Mouse (Mus musculus) gastrocnemius, adult 8-10 months (tissue): ENCODE measurements at regions not wholly inside any gene's neighbourhood (a gene's known extent, or its start where the extent isn't known, plus 50 kb on each side); places are given as distances from the start of the nearest gene placed in this dataset.

Source experiments
- DNase-seq, 2 experiments: peaks; one replicate each; pipeline ENCODE4 v3.0.0; 2022; ENCODE audit warnings: low spot score in 2 of 2

DNA sequence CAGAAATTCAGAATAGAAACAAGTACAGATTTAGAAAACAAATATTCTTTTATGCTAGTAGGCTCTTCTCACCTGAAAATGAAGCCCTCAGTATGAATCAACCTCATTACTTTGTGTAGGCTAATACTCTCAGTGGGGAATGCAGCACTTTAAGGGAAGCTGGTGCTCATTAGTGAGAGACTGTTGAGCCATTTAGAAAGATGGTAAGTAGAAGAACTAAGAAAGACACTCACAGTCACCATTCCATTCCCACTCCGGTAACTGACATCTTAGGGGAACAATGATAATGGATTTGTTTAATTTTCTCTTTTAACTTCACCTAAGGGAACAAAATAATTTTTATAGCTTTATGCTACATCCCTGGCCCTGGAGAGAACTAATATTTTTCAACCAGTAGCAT is 648.0 kb upstream of the Nova1 start:
- DNase-seq, result no peak

DNA sequence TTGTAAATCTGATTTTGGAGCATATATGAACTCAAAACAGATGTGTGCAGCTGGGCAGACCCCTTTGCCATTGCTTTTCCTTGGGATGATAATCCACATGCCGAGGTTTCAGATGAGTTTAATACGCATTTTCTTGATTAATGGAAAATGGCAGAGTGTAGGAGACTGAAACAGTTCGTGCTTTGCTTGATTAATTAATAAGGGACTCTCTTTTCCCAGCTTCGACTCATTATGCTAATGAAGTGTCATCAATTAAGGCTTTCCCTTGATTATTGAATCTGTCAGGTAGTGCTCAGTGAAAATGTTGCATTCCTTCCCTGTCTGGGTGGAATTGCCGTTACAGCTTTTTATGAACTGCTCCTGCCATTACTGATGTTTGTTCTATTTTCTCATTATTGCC is 647.2 kb upstream of the Nova1 start:
- DNase-seq, result no peak

DNA sequence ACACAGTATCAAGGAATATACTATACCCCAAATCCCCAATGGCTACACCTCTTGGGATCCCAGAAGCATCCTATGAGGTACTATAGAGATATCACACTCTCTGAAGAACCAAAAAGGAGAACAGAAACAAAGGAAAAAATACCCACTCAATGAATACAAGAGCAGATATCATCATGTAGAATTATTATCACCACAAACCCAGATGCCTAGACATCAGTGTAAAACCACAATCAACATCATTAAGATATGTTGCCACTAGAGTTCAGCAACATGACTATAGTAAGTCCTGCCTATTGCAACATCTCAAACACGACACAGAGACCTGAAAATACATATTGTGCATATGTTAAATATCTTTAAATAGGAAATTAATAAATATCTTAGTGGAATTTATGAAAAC is 612.9 kb upstream of the Nova1 start:
- DNase-seq, result no peak

DNA sequence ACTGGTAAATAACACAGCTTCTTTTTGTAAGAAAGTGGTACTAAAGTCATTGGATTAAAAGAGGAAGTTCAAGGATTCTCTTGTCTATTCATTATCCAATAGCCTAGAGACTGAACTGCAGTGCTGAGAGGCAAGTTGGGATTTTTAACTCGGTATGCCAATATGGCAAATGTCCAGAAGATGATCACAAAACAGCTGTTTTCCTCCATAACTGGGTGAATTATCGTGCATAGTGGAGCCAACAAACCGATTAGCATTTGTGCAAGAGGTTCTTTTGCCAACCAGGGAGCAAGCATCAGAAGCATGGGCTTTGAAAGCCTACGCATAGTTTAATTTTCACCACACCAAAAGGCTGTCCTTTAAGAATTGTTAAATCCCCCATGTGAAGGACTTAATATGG is 593.5 kb upstream of the Nova1 start:
- no peak for DNase-seq

DNA sequence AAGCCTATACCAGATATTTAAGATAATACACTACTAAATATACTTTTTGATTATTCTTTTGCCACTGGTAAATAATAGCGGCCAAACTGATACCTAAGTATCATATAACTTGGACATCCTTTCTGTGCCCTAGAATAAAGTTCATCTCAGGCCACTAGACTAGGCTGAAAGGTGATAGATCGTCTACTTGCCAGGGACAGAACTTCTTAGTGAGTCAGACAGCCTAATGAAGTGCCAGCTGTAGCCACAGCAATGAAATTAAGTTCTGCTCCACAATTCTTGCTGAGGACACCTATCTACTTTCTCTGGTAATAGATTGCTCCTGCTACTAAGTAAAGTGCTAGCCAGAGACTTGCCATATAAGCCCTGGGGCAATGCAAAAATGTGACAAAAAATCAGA is 587.8 kb upstream of the Nova1 start:
- no peak for DNase-seq

DNA sequence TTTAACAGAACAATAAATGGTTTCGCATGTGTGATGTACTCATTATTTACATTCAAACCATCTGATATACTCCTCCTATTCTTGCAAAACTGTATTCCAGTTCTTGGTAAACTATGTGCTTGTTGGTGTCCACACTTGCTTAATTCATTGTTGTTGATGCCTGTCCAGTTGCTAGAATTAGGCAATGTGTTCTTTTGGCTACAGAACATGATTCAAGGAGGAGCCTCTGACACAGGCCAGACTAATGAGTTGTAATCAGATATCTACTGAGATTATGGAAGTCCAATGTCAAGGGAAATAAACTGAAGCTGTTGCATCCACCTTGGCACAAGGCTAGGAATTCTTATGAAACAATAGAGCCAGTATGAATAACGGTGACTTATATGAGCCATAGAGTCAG is 587.4 kb upstream of the Nova1 start:
- peak; percentile 3 to 4 for DNase-seq

DNA sequence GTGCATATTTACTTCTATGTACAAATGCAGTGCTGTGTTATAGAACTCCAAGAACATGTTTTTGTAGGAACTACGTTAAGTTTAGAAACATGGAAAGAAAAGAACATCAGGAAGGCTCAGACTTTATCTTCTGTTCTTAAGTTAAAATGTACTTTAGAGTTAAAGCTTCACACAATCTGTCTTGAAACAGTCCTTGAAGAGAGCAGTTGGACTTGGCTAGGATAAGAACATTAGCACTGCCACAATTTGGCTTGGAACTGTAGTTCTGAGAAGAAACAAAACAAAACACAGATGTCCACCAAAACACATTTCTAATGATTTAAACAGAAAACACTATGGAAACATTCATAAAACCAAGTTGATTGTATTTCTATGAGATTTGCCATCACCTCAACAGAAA is 564.5 kb upstream of the Nova1 start:
- DNase-seq, result no peak

DNA sequence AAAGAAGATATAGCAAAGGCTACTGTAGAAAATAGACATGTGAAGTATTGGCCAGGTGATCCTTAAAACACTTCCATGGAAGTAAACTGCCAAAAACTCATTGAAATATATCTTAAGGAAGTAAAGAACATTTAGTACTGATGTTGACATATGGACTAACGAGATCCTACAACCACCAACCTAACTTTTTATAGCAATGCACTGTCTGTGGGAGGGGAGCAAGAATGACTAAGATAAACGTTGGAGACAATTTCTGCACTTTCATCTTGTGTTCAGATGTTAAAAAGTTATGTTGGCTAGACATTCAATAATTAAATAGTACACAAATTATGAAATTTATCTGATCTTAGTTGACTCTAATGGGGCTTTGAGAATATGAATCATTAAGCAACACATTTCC is 534.5 kb upstream of the Nova1 start:
- DNase-seq, result no peak

DNA sequence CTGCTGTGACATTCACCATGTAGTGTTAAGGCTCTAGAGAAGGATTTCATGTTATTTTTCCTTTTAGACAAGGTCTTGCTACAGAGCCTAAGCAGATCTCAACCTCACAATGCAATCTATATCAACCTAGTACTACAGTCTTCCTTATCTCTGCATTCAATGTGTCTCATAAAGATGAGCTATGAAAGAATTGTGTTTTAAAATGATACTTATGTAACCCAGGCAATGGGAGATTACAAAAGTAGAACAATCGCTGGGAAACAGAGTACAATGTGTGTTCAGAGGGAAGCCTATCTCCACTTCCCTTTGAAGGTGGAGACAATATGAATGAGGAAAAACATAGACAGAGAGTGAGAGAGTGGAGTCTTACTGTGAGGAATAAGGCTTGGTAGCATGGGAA is 532.5 kb upstream of the Nova1 start:
- DNase-seq, result no peak

DNA sequence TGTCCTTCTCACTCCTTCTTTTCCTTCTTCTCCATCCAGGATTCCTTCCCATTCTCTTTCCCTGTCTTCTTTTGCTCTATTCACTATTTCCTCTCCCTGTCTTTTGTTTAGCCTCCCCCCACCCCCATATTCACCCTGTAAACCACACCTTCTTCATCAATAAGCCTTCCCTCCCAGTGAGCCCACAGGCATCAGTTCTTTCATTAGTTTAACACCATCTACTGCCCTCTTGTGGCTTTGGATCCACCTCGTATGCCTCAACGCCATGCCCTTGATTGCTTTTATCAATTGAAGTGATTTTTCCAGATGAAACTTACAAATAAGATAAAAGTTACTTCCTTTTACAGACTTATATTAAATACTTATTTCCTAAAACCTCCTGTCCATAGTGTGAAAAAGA is 494.7 kb upstream of the Nova1 start:
- DNase-seq, result peak in 1 of 2 experiments; percentile 3

DNA sequence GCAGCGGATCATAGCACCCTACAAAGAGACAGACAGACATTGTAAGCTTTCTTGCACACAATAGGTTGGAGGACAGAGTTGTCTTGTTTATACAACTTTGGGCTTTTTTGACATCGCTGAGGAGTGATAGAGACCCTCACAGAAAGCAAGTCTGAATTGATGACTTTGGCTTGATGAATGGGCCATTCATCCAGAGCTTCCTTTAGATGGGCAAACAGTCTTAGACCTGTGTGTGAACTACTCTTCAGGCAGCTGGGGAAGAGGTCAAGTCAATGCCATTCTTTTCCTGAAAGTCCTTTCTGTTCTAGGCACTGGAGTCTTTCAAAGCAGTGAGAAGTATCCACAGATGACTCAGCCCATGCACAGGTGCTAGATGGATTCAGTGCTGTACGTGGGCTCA is 457.2 kb upstream of the Nova1 start:
- DNase-seq, result no peak

DNA sequence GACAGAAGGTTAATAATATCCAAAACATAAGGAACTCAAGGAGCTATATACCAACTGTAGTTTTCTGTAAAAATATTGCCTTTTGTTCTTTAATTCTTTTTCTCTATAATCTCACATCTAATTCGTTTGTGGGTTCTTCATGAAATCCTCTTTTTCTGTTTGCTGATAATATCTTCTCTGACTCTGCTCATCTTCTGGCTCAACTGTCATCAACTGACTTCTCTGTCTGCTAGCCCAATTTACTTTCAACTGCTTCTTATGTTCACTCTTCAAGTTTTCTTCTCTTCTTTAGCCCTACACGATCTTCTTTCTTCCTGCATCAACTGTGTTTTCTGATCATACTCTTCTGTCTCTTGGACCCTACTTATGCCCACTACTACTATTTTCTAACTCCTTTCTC is 453.6 kb upstream of the Nova1 start:
- no peak for DNase-seq

DNA sequence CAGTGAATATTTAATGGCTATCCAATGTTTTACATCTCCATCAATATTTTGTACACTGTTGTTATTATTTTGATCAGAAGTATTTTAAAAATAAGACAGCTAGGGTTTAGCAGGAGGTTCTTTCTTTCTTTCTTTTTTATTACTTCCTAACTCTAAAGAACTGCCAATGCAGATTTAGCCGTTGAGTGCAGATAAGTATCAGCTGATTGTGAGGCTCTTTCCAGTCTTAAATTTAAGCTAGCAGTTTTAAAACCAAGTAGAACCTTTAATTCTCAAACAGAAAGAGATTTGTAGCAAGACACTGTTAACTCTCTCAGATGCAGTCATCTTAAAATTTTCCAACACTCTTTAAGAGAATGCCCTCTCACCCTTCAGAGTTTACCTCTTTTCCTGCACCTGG is 445.4 kb upstream of the Nova1 start:
- DNase-seq, result no peak

DNA sequence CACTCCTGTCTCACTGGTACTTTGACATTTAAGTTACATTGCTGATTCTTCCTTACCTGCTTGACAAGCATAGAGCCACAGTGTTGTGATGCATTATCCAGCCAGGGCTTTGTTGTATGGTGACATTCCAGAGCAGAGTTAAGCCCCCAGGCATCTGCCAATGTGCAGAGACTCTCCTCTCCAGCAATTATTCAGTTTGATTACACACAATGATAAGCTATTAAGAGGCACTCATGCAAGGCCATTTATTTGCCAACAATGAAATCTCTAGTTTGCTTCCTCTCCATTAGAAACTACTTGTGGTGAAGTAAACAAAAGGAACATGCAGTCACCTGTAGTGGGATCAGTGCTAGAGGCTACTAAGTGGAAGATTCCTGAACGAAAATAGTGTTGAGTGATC is 444.7 kb upstream of the Nova1 start:
- no peak for DNase-seq

DNA sequence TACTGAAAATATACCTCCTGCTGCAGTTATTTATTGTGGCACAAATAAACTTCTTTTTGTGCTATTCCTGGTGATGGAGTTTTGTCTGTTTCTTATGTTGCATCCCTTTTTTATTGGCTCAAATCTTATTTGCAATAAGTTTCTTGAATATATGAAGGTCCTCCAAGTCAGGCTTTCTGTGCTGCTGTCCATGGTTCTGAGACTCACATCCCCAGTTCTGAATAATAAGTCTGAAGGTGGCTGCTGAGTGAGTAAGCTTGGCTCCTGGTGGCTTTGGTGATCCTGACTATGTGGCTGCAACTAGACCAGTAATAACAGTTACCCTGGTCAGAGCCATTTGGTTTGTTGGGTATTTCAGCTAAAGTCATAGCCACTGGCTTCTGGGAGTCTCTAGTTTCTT is 433.6 kb upstream of the Nova1 start:
- no peak for DNase-seq

DNA sequence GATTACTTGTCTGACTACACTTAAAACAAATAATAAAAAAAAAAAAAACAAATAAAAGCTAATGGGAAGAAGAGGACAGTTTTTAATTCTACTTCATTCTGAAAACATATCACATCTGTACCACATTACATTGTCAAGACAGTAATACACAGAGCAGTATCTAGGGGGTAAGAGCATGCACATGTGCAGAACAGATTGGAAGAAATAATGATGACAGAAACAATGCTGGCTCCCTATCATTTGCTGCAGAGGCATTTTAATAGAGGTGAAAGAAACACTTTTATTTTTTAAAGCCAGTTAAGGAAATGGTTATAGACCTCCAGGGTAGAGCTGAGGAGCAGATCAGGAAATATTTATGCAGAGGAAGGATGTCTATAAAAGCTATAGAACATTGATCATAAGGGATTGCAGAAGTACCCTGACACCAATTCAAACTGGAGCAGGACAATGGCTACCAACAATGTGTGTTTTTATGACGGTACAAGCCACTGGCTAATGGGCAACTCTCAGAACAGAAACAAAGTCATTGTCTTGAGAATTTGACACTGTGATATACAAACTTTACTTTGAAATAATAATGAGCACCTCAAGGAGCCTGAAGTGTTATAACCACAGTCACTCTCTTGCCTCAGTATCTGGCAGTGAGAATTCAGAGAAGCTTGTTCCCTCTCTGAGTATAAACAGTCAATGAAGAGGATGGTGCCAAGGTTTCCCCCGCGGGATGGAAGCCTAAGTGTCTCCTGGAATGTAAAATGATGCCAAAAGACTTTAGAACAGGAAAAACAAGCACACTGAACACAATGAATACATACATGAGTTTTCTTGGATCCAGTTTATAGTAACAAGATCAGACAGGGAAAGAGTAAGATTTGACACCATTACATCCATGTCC is 425.1 kb upstream of the Nova1 start:
- DNase-seq, result peak in 1 of 2 experiments; percentile 5

DNA sequence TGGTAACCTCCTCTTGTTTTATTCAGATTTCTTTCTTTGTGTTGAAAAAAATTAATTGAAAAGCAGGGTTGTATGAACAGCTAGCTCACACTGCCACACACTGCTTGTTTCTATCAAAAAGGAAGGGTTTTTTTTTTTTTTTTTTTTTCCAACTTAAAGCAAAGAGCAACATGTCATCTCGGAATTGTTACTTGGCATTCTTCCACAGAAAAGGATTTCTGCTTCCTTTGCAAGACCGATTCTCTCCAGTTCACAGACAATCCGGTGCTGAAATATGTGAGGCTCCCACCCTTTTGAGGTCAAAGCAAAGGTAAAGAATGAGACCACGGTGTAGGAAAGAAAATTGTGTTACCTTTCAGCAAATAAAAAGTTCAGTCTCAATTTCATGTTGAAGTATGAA is 401.3 kb upstream of the Nova1 start:
- no peak for DNase-seq

DNA sequence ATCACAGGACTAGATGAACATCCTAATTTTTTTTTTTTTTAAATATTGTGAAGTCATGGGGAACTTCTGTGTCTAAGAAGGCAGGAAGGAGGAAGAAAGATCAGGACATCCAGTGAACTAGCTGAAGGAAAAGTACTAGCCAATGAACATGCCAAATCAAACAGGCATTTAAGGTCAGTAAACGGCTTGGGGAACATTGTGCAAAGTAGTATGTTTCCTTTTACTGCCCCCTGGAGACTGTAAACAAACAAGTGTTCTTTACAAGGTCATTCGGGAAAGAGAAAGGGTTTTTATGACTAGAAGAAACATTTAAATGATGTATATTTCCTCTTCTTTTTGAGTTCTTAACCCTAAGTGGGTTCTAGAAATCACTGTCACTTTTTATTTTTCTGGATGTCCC is 400.6 kb upstream of the Nova1 start:
- DNase-seq, result no peak

DNA sequence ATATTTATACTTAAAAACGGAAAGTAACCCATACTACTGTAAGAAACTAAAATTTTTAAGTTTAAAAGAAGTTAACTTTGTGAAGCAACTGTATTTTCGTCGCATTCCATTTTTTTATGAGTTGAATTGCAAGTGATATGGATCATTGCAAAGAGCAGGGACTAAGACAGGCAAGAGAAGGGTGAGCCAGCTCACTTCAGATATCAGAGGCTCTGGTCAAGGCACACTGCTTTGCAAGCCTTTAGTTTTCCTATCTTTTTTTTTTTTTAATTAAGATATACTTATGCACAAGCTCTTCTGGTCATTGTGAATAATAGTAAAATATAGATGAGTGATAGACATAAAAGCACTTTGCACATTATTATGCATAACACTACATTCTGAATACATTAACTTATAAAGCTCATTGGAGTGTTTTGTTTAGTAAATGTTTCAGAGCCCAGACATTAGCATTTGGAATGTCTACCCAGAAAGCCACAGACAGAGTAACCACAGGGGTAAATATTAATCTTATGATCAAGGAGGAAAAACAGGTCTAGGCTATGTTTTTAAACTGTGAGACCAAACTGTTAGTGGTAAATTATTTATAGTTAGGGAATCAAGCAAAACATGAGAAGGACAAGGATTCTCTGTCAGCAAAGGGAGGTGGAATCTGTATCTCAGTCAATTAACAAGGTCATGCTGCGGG is 392.8 kb upstream of the Nova1 start:
- no peak for DNase-seq

DNA sequence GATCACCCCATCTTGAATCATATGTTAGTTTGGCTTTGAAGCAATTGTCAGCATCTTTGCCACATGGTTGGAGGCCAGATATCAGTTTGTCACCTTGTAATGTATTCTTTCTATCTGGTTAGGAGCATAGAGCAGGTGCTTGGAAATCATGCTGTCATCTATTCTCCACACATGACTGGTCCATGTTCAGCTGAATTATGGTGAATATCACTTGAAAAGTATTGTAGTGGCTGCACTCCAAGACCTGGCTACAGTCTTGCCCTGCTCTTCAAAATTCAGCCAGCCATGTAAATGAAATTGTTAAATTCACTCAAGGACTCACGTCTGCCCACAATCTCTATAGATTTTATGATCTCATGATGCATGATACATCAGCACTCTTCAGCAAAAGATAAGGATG is 384.2 kb upstream of the Nova1 start:
- DNase-seq, result no peak

DNA sequence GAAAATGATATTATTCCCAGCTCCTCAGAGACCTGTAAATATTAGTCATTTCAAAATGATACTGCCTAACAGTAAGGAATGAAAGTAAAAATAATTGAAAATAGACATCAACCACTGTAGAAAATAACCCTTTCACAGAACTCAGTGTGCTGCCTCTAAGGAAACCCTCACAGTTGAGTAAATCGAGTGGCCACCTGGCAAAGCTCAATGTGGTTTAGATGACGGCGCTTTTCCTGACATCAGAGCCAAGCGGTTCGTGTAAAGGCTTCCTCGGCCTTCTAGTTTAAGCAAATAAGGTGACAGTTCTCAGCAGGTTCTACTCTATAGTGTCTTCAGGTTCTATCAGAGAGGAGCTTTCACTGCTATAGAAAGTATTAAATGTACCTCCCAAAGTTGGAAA is 379.9 kb upstream of the Nova1 start:
- no peak for DNase-seq

DNA sequence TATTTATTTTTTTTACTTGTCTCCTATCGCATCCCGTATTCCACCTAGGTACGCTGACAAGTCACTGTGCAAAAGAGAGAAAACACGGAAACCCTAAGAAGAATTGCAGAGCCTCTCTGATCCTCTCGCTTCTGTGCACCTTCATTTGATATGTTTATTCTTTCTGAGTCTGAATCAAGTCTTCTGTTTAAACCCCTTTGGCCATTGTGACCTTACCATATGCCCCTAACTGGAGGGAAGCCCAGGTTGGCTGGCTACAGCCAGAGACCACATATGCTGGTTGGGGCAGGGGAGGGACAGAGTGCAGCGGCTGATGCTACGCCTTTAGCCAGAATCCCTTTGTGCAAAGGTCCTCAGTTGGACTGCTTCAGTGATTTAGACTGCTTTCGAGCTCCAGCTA is 346.0 kb upstream of the Nova1 start:
- no peak for DNase-seq

DNA sequence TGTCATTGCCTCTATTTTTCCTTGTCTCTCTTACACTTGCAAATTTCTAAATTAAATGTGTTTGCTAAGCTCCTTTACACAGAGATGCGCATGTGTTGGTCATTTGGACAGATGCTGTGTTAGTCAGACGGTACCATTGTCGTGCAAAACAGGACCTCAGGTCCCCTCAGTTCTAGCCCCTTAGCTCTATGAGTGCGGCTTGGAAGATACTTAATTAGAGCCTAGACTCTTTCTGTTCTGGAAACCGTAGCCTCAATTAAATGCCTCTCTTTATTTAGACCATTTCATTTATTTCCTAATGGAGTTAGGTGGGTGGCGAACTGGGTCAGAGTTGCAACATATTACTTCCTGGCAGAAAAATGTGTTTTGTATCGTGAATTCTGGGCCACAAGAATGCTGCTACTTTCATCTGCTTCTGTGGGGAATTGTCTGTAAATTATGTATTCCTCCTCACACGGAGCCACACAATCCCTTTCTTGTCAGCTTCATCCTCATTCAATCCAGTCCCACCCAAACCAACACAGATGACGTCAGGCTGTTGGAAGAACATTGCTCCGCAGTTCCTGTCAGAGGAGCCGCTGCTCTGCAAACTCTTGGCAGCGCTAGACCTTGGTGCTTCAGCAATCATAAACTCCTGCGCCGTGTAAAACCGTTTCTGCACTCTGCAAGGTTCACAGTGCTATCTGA is 345.4 kb upstream of the Nova1 start:
- peak; percentile 14 to 41 for DNase-seq
